Mouse (Mus musculus): ENCODE data around the gene Tmem151a. TPM values are rescaled to one million over a fixed set of nuclear protein-coding genes. Genes with fewer than 3 reads are reported as not detected.
A peak's percentile ranks its signal among the peaks of the same experiment; 100 is the strongest.

Gene Tmem151a
- total RNA-seq, 4 experiments from 2014 or later = 2.1 to 2.8 (median 2.6) TPM

- no peak for DNase-seq
Observed at GRCm38 (mm10) chr19:5067040-5067799, 18.1 kb downstream of the Tmem151a start.

- DNase-seq = no peak
Observed at GRCm38 (mm10) chr19:5065104-5065503, 20.2 kb downstream of the Tmem151a start.

DNA sequence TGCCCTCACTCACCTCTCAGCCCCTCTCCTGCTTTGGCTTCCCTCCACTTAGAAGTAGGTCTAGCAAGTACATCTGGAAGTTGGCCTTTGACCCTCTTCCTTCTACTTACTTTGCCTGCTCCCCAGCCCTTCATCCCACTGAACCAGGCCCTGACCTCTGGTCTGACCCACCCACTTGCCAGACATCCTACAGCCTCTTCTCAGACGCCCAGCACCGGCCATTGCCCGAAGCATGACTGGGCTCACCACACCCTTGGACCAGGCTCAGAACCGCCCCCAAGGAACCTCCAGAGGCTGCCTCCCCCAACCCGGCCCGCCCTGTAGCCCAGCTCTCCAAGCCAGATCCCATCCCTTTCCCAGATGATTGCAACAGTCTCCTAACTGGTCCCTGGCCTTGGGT lies 22.9 kb downstream of the Tmem151a start:
- DNase-seq = no peak

- DNase-seq = no peak
Observed at GRCm38 (mm10) chr19:5062041-5062440, 23.3 kb downstream of the Tmem151a start.

- no peak for DNase-seq
Observed at GRCm38 (mm10) chr19:5060365-5061330, 24.7 kb downstream of the Tmem151a start.

GRCm38 (mm10) chr19:5058801-5059771 lies 26.2 kb downstream of the Tmem151a start:
- no peak for DNase-seq

- DNase-seq = no peak
Observed at GRCm38 (mm10) chr19:5057876-5058775, 27.2 kb downstream of the Tmem151a start.

- no peak for DNase-seq
Observed at GRCm38 (mm10) chr19:5056251-5056650, 29.1 kb downstream of the Tmem151a start.

- DNase-seq = no peak
Observed at GRCm38 (mm10) chr19:5053909-5054308, 31.4 kb downstream of the Tmem151a start.

GRCm38 (mm10) chr19:5052853-5053252 lies 32.5 kb downstream of the Tmem151a start:
- no peak for DNase-seq

- DNase-seq = no peak
Observed at GRCm38 (mm10) chr19:5052166-5052822, 33.0 kb downstream of the Tmem151a start.

GRCm38 (mm10) chr19:5051515-5051914 lies 33.8 kb downstream of the Tmem151a start:
- no peak for DNase-seq

GRCm38 (mm10) chr19:5051031-5051430 lies 34.3 kb downstream of the Tmem151a start:
- no peak for DNase-seq

DNA sequence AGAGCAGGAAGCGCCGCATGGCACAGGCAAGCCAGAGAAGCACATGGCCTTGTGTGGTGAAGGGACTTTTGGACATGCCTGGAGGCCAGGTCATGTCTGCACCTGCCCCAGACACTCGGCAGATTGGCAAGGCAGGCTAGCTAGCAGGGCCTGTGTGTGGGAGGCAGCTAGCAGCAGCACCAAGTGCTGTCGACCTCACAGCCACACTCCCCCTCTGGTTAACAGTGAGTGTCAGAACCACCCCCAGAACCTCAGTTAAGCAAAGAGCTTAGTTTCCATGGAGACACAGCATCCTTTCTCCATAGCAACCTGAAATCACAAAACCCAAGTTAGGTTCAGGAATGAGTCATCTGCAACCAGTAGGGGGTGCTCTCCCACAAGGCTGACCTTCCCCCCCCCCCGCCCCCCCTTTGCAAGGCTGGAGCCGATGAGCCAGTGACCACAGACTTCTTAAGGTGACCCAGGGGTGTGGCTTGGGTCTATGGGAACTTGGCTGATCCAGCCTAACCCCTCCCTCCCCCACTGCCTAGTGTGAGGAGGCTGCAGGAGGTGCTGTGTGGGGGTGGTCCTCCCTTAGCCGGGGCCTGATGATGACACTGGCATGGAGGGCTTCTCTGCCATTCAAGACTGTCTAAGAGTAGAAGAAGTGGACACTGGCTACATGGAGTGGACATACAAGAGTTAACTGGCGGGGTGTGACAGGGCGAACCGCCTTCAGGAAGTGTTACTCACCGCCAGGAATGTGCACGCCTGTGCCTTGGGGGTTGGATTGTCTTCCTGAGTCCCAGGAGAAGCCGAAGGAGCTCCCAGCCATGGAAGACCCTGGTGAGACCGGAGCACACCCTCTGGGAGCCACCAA lies 35.1 kb downstream of the Tmem151a start, which contains the start of gene Rin1:
Gene Rin1 (plus strand): TSS at position 435 of the 859 bp plus-strand sequence.
- DNase-seq = peak; percentile 61

- no peak for DNase-seq
Observed at GRCm38 (mm10) chr19:5049325-5049724, 36.0 kb downstream of the Tmem151a start.

DNA sequence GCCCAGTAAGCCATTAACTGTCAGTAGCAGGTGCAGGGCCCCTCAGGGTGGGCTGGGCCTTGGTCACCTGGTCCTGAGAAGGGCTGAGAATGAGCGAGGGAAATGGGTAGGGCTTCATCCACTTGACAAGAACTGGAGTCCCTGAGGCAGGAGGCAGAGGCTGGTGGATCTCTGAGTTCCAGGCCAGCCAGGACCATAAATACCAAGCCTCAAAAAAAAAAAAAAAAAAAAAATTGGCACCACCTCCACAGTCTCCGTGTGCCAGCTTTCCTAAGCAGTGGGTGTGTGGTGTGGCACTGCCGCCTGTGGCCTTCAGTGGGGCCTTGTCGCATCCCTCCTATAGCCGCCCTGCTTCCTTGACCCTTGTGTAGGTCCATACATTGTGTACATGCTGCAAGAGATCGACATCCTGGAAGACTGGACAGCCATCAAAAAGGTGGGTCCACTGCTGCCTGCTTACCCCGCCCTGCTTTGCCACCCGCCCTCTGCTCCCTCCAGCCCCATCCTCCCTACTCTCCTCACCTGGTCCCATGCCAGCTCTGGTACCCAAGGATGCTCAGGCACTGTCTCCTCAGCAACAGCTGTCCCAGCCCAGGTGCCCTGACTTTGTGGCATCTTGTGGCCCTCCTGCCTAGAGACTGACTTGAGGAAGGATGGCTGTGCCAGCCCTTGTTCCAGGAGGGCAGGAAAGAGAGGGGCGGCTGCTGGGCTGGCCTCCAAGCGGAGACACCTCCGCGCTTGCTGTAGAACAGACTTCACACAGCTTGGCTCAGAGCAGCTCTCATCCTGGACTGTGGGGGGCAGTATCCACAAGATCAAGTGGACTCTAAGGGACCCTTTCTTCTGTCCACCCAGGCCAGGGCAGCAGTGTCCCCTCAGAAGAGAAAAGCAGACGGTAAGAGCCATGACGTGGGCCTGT lies 36.9 kb downstream of the Tmem151a start:
- DNase-seq = no peak

- no peak for DNase-seq
Observed at GRCm38 (mm10) chr19:5045531-5045930, 39.8 kb downstream of the Tmem151a start.

DNA sequence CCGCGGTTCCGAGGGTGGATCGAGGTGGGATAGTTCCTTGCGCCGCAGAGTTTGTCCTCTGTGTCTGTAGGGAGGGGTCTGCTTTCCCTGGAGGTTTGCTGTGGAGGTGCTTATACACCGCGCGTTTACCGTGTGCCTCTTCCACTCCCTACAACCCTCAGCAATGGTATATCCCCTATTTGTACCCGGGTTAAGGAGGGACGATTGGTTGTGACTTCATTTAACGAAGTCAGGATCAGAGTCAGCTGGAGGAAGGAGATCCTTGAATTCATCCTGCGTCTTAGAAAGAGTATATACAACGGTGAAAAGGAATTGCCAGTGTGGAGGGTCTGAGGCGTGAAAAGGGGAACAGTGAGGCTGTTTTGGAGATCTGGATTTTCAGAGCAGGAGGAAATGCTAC lies 43.7 kb downstream of the Tmem151a start:
- no peak for DNase-seq

Data from adrenal gland, adult 8-10 months (tissue).